8 mouse cellular contexts compared by ENCODE assay signal in the genomic region with DNA sequence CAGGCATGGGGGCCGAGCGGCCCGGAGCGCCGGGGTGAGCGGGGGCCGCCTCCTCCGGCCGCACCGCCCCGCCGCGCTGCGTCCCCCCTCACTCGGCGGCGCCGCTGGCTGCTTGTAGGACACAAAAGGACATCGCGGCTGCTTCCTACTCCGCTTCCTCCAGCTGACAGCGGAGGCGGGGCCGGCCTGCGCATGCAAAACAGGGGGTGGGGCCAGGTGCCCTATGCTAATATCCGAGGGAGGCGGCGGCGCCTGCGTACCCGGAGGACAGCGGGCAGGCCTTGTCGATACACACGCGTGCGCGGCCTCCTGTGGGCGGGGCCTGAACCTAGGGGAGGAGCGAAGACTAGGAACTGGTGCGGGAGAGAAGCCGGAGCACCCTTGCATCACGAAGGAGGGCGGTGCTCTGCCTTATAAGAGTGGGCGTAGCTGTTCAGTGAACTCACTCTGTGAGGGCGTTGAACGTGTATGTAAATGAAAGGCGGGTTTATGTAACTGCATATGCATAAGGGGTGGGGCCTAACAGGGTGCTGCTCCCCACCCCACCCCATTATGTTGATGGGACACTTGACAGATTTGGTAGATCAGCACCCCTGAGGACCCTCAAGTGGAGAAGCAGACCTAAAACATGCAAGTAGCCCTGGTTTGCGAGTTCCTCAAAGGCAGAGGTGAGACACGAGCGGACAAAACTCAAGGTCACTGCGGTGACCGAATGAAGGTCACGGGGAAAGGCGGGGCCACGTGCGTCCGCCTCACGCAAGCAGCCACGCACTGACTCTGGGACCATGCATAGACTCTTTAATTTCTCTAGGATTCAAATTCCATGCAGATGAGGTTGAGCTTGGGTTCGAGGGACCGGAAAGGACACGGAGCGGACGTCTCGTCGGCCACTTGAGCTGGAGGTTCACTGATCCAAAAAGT. TPM values are rescaled to one million over a fixed set of nuclear protein-coding genes. Genes with fewer than 3 reads are reported as not detected.
A peak's percentile ranks its signal among the peaks of the same experiment; 100 is the strongest.
DNase-seq lines count a peak whose midpoint lies in the region; ATAC-seq lines count a peak whose summit lies in the region.

A gene (minus strand): TSS at position 167 of the 921 bp plus-strand sequence.

- peak within 1 kb of the TSS; percentile 88 for H3K9ac ChIP-seq in forebrain, embryonic 14.5 days (ENCODE audit: low read length)
- peak within 1 kb of the TSS; percentile 85 for H3K9ac ChIP-seq in neural tube, embryonic 15.5 days (replicated peaks)

- no peaks in the 10 kb centered on the region for H3K9me3 ChIP-seq in forebrain, embryonic 14.5 days (replicated peaks; ENCODE audit: control insufficient read depth, low read length)
- H3K9me3 ChIP-seq in neural tube, embryonic 15.5 days (replicated peaks) = no peaks in the 10 kb centered on the region

- peak within 1 kb of the TSS; percentile 81 for H3K4me3 ChIP-seq in forebrain, embryonic 14.5 days (ENCODE audit: low read depth, low read length)
- H3K4me3 ChIP-seq in neural tube, embryonic 15.5 days (replicated peaks) = peak within 1 kb of the TSS; percentile 73

- peak within 1 kb of the TSS; percentile 95 for H3K4me2 ChIP-seq in forebrain, embryonic 14.5 days (ENCODE audit: low read length)
- peak within 1 kb of the TSS; percentile 89 for H3K4me2 ChIP-seq in neural tube, embryonic 15.5 days

- WGBS in forebrain, embryonic 14.5 days = under 1% methylated on average over 52 of the region's 66 CpGs
- WGBS in neural tube, embryonic 15.5 days = under 1% methylated on average over 57 of the region's 66 CpGs

- peak; percentile 100 for DNase-seq in ES-CJ7 (ENCODE audit: low read depth, low spot score)
- DNase-seq in cerebellum, adult 11 months = peak; percentile 100
- peak; percentile 100 for DNase-seq in forebrain, embryonic 14.5 days (ENCODE audit: low spot score)
- DNase-seq in heart, postnatal 14 days = peak; percentile 100
- DNase-seq in layer of hippocampus, adult 11-12 months (ENCODE audit: low spot score) = peak; percentile 100
- peak; percentile 100 for DNase-seq in lung, adult 18-20 months
- DNase-seq in testis, postnatal 14 days (ENCODE audit: low spot score) = peak; percentile 100

- peaks cover 19% of the 10 kb centered on the region for H3K4me1 ChIP-seq in forebrain, embryonic 14.5 days (ENCODE audit: control insufficient read depth, insufficient read depth, low read length)
- H3K4me1 ChIP-seq in neural tube, embryonic 15.5 days = peaks cover 46% of the 10 kb centered on the region

- H3K27me3 ChIP-seq in forebrain, embryonic 14.5 days (replicated peaks; ENCODE audit: control insufficient read depth, insufficient read depth, low read length) = peaks cover 43% of the 10 kb centered on the region
- peaks cover 43% of the 10 kb centered on the region for H3K27me3 ChIP-seq in neural tube, embryonic 15.5 days (replicated peaks)

- peak within 1 kb of the TSS; percentile 89 for H3K27ac ChIP-seq in forebrain, embryonic 14.5 days (ENCODE audit: low read depth, low read length)
- peak within 1 kb of the TSS; percentile 86 for H3K27ac ChIP-seq in neural tube, embryonic 15.5 days (replicated peaks)

- peak; percentile 95 for ATAC-seq in forebrain, embryonic 14.5 days
- peak; percentile 95 for ATAC-seq in neural tube, embryonic 15.5 days (ENCODE audit: low FRiP score)

- peaks cover 7% of the 10 kb centered on the region for H3K36me3 ChIP-seq in forebrain, embryonic 14.5 days (ENCODE audit: control insufficient read depth, insufficient read depth, low read length)
- no peaks in the 10 kb centered on the region for H3K36me3 ChIP-seq in neural tube, embryonic 15.5 days

- intact Hi-C loops in heart, postnatal 14 days (cut with DNase I) = loop anchor here (2.0 kb wide), 1 partner anchor 57 kb away; no protein-coding TSS in a partner anchor

RNA-seq across cellular contexts. Expression of the gene that starts here (rescaled TPM):
- polyA plus RNA-seq in forebrain, embryonic 14.5 days (2014; fragmentation: Nextera tagmentation; extraction: Ambion mirVana) = 6.3 and 7.0 TPM in 2 replicates
- 100 to 1,000 TPM; 128 to 136 TPM for total RNA-seq in heart, postnatal 14 days (2021)
- 16.9 and 17.1 TPM in 2 replicates for polyA plus RNA-seq in neural tube, embryonic 15.5 days (2015; fragmentation: Nextera tagmentation; extraction: Ambion mirVana)

Comparison
In these comparisons a context has a peak if more than half of its experiments do, and no peak if none do; other contexts are left out.
1. Peak in every context shown above with its lines: DNase-seq, ATAC-seq, H3K4me3 ChIP-seq and H3K27ac ChIP-seq.